Mouse (Mus musculus): ENCODE measurements around the gene Endov.

Endov gene

DNA sequence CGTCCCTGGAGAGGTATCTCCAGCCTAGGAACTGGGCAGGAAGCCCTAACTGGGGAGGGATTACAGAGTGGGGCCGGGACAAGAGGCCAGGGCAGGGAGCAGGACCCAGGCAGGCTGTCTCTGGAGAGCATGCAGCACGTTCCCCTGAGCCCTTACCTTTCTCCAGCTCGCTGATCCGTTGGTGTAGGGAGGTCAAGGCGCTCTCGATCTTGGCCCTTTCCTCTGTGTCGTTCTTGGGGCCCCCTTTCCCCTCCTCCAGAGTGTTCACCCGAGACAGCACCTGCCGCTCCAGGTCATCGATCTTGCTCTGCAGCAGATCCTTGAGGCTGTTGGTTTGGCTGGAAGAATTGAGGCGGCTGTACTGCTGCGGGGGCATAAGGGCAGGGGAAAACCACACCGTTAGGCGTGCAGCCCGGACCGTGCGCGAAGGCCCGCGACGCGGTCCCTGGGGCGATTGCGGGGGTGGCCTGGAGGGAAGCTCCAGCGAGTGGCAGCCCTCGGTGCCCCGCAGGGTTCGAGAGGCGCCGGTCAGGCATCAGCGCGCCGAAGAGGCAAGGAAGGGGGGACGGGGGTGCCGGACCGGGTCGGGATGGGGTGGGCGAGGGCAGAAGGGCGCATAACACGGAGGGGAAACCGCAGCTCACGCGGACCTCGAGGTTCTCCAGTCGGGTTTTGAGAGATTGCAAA lies 55.5 kb downstream of the Endov start:
- no peak for DNase-seq (ENCODE audit: low spot score)

- no peak for DNase-seq (ENCODE audit: low spot score)
Observed at GRCm38 (mm10) chr11:119547183-119547921, 56.2 kb downstream of the Endov start, which contains the start of gene Nptx1. Gene Nptx1 (minus strand): TSS chr11:119547753.

DNA sequence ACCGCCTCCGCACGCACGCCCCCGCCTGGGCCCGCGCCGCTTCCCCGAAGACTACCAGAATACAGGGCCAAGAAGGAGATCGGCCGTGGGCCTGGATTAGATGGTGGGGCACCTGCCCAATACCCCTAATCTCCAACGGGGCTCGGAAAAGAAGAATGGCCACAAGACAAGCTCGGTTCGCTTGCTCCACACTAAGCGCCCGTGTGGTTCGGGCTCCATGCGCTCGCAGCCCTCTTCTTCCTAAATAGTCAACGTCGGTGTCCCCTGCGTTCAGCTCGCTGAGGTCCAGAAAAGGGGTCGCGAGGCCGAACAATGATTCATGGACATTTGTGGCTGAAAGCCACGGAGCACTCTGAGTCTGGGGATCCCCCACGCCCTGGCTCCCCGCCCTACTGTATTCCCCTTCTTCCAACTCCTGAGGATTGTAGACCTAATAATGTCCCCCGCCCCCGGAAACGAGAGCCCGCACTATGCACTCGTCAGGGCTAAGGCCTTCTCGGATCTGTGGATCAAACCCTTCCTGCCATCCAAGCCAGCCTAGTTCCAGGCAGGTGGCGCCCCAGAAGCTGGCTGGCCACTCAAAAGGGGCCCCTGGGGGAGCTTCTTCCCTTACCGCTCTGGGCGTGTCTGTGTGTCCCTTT lies 56.9 kb downstream of the Endov start:
- no peak for DNase-seq (ENCODE audit: low spot score)

- DNase-seq (ENCODE audit: low spot score): no peak
Observed at GRCm38 (mm10) chr11:119548741-119549370, 57.7 kb downstream of the Endov start.

- DNase-seq (ENCODE audit: low spot score): no peak
Observed at GRCm38 (mm10) chr11:119549371-119549811, 58.2 kb downstream of the Endov start.

- DNase-seq (ENCODE audit: low spot score): no peak
Observed at GRCm38 (mm10) chr11:119550546-119551335, 59.6 kb downstream of the Endov start.

- DNase-seq (ENCODE audit: low spot score): no peak
Observed at GRCm38 (mm10) chr11:119551468-119551867, 60.3 kb downstream of the Endov start.

DNA sequence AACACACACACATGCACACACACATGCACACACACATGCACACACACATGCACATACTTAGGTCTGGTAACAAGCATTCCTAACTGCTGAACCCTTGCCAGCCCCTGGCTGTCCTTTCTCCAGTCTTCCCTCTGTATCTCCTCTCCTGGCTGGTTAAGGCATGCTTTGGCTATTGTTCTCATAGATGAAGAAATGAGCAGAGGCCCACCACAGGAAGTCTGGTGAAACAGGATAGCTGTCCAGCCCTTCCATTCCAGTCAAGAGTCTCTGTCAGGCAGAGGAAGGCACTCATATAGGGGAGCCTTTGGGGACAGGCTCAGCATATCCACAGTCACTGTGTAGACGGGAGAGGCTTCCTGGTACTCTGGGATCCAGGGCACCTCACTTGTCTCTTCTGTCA lies 61.2 kb downstream of the Endov start:
- DNase-seq (ENCODE audit: low spot score): no peak

DNA sequence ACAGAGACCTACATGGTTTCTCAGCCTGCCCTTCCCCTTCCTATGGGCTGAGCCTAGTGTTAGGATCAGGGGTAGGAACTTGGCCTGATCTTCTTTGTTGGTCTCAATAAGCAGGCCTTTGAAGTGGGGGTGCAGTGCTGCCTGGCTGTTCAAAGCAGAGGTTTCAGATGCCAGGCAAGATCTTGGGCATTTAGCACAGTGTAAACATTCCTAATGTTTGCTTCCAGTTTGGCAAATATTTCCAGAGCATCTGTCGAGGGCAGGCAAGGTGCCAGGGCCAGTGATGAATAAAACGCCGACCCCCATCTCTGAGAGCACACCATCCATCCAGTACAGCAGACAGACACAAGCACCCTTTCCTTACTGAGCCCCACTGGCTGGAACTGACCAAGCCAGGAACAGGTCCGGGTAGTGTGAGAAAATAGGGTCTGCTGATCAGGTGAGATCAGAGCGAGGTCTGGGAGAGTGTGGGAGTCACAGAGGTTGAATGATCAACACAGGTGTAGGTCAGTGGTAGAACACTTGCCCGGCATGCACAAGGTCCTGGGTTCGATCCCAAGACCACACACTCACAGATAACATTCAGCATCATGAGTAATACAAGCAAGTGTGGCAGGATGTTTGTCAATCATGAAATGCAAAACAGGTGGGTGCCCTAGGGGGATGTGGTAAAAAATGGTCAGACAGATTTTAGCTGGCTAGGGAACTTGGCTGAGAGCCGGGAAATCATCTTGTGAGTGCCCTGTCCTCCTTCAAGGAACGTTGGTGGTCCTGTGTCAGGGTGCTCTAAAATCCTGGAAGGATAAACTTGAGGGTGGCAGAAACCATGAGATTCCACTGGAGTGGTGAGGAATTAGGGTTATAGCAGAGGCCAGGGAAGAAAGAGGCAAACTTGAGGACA lies 62.0 kb downstream of the Endov start:
- no peak for DNase-seq (ENCODE audit: low spot score)

GRCm38 (mm10) chr11:119554706-119555105 lies 63.6 kb downstream of the Endov start:
- no peak for DNase-seq (ENCODE audit: low spot score)

DNA sequence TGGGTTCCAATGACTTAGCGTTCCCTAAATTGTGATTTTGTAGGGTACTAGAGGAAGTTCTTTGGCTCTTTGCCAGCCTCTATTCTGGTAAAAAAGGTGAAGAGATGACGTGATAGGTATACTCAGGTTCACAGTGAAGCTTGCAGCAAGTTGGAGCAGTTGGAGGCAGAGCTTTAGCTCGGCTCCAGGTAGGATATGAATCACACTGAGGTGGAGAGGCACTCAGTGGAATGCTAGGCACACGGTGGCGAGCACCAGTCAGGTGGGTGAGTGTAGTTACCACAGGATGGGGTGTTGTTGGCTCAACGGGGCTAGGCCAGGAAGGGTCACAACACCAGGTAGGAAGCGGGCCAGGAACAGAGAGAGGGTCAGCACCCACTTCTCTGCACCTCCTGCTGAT lies 64.0 kb downstream of the Endov start:
- DNase-seq (ENCODE audit: low spot score): no peak

- DNase-seq (ENCODE audit: low spot score): no peak
Observed at GRCm38 (mm10) chr11:119557940-119558869, 67.1 kb downstream of the Endov start.

DNA sequence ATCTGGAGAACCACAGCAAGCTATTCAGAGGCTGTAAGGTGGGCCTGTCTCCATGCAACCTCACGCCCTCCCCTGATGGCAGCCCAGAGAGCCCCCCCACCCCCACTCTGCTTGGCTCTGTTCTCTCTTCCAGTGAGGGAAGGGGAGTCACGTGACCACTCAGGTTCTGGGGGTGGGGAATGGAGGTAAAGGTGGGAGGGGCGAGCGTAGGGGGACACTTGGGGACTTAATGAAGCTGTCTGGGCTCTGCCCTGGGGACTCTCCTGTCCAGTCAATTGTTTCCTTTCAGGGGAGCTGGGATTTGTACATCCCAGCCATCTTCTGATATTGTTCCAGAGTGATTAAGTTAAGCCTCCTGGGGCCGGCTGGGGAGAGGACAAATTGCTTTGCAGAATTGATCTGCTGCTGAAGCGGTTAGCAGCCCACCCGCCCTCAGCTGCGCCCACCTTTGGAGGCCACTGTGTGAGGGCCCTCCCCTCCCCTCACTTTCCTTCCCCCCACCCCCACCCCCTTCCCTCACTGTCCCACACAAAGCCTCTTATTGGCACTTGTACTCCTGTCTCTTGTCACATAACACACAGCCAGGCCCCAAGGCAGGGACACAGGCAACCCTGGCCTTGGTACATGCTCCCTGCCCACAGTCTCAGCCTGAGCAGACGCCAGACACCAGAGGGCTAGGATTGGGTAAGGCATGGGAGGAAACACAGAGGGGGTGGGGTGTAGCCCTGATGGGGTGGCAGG lies 67.9 kb downstream of the Endov start:
- DNase-seq (ENCODE audit: low spot score): no peak
